Mouse (Mus musculus) bone marrow, adult 2 months (tissue): ENCODE measurements around the gene Armc10.

ENCODE experiments used
- CTCF ChIP-seq: fragments of 200-500 bp; IDR thresholded peaks from 2 replicates; pipeline ENCODE4 v1.5.1; 2011; ENCODE audit warnings: low read length, control low read depth; ENCODE audit not compliant: control insufficient read depth, insufficient read depth
- POLR2A ChIP-seq: fragments of 200-500 bp; IDR thresholded peaks from 2 replicates; pipeline ENCODE4 v1.6.1; 2011; ENCODE audit warnings: low read depth, mild to moderate bottlenecking, control low read depth, low read length, borderline replicate concordance; ENCODE audit not compliant: control insufficient read depth

GRCm38 (mm10) chr5:21608311-21609304 is 37.0 kb upstream of the Armc10 start:
- TF ChIP-seq CTCF (no peak), POLR2A (no peak)
